8 mouse cellular contexts compared by ENCODE assay signal in the genomic region with DNA sequence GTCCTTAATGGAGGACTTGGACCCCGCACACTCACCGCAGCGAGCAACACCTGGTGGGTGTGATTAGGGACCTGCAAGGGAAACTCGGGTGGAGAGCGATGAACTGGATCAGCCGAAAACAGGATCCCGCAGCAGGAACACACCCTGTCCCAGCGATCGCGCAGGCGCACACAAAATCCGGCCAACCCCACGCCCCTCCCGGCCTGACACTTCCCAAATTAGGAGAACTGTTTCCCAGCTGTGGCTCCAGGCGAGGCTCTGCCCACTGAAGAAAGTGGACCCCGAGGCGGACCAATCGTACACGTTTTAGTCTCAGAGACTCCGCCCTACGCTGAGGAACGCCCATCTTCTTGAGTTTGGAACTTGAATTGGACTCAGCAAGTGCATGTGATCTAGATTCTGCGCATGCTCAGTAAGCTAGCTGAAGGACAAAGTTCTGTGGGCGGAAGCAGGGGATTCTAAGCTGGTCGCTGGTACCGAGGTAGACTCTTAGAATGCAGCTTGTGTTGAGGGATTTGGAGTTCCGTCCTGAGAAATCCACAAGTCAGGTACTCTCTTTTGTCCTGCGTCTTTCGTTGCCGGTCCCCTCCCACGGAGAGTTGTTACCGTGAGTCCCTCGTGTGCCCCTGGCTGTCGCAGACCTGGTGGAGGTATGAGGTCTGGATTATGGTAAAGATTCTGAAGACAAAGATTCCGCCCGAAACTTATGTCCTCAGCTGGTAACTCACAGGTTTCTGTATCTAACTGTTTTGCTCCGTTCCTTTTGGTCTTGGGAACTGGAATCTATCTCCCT. TPM values are rescaled to one million over a fixed set of nuclear protein-coding genes. Genes with fewer than 3 reads are reported as not detected.
A peak's percentile ranks its signal among the peaks of the same experiment; 100 is the strongest.
DNase-seq lines count a peak whose midpoint lies in the region; ATAC-seq and TF ChIP-seq lines count a peak whose summit lies in the region.

A gene (minus strand): TSS at position 251 of the 793 bp plus-strand sequence.

- peak within 1 kb of the TSS; percentile 84 for H3K9ac ChIP-seq in ES-E14 (ENCODE audit: insufficient read depth, low read depth, low read length, poor library complexity, severe bottlenecking)
- H3K9ac ChIP-seq in forebrain, embryonic 15.5 days (replicated peaks), result peak within 1 kb of the TSS; percentile 59

- WGBS in forebrain, embryonic 15.5 days, result under 1% methylated on average over 37 of the region's 37 CpGs
- WGBS in lung, adult 2 months, result under 1% methylated on average over 37 of the region's 37 CpGs

- no peaks in the 10 kb centered on the region for H3K9me3 ChIP-seq in ES-E14 (ENCODE audit: control insufficient read depth, insufficient read depth, low read depth, low read length)
- H3K9me3 ChIP-seq in forebrain, embryonic 15.5 days, result no peaks in the 10 kb centered on the region

- peak within 1 kb of the TSS; percentile 78 to 86 for H3K4me3 ChIP-seq in ES-E14 (ENCODE audit: insufficient read depth in 1 of 2, low read depth in 1 of 2, low read length in 2 of 2, poor library complexity in 1 of 2, severe bottlenecking in 1 of 2)
- H3K4me3 ChIP-seq in forebrain, embryonic 15.5 days, result peak within 1 kb of the TSS; percentile 49
- peak within 1 kb of the TSS; percentile 89 for H3K4me3 ChIP-seq in lung, adult 2 months (replicated peaks; ENCODE audit: extremely low read depth, low read depth, low read length)

- no peak within 1 kb of the TSS for H3K27ac ChIP-seq in ES-E14 (ENCODE audit: insufficient read depth, low read depth, low read length, poor library complexity, severe bottlenecking)
- 0 out of 2 replicates have a peak within 1 kb of the TSS, but pooled peaks have one; percentile 5 for H3K27ac ChIP-seq in forebrain, embryonic 15.5 days (replicated peaks)

- H3K36me3 ChIP-seq in ES-E14 (ENCODE audit: control insufficient read depth, insufficient read depth, low read length, poor library complexity, severe bottlenecking), result 0 out of 2 replicates have a peak, but pooled peaks cover 2% of the 10 kb centered on the region
- no peaks in the 10 kb centered on the region for H3K36me3 ChIP-seq in forebrain, embryonic 15.5 days

- peak within 1 kb of the TSS; percentile 69 for H3K4me2 ChIP-seq in forebrain, embryonic 15.5 days (replicated peaks)

- TF ChIP-seq POLR2A in lung, adult 2 months (IDR thresholded peaks at IDR 0.05; ENCODE audit: borderline replicate concordance, extremely low read depth, low read depth, low read length), result peak; percentile 97

- intact Hi-C loops in heart, postnatal 25 days (cut with DNase I), result no loop called here

- no peaks in the 10 kb centered on the region for H3K27me3 ChIP-seq in forebrain, embryonic 15.5 days

- ATAC-seq in forebrain, embryonic 15.5 days (replicated peaks), result peak; percentile 99
- ATAC-seq in neutrophil, adult 5-6 weeks (ENCODE audit: extremely low read depth, insufficient number of reproducible peaks, low FRiP score, poor library complexity, severe bottlenecking), result peak; percentile 96

- TF ChIP-seq CTCF in lung, adult 2 months (IDR thresholded peaks at IDR 0.05; ENCODE audit: insufficient read depth, low read length), result no peak

- H3K4me1 ChIP-seq in ES-E14 (ENCODE audit: control insufficient read depth in 2 of 2, insufficient read depth in 2 of 2, low read length in 2 of 2, poor library complexity in 1 of 2), result peaks cover 0 to 2% of the 10 kb centered on the region in 2 experiments; a peak in 2 of 4 replicates
- peaks cover 10% of the 10 kb centered on the region for H3K4me1 ChIP-seq in forebrain, embryonic 15.5 days
- H3K4me1 ChIP-seq in lung, adult 2 months (ENCODE audit: control insufficient read depth, insufficient read depth, low read length), result peaks cover 11% of the 10 kb centered on the region

- in situ Hi-C loops in ES-E14 (cut with MboI; ENCODE audit: low sequenced_read_pairs in 2 of 2, unreplicated experiment in 2 of 2), result no loop called here

- DNase-seq in ES-E14 (ENCODE audit: low read depth, low spot score), result peak; percentile 99
- peak; percentile 96 for DNase-seq in cerebellum, adult 11-12 months
- DNase-seq in heart, postnatal 25 days (ENCODE audit: low spot score), result peak; percentile 98
- DNase-seq in layer of hippocampus, adult 18-20 months (ENCODE audit: low spot score in 2 of 2), result peak; percentile 95 to 99
- DNase-seq in lung, adult 2 months, result peak; percentile 93
- DNase-seq in thymus, adult 18-20 months, result peak; percentile 89 to 96

TF ChIP-seq in ES-E14, 5 proteins besides CTCF, POLR2A, EP300 and RAD21:
- TF ChIP-seq HCFC1 (IDR thresholded peaks at IDR 0.05; ENCODE audit: borderline replicate concordance, insufficient read depth, low read length) (peak; percentile 87), ZC3H11A (IDR thresholded peaks at IDR 0.05; ENCODE audit: borderline replicate concordance, low read depth, low read length) (no peak)

RNA-seq across cellular contexts. Expression of the gene that starts here (rescaled TPM):
- total RNA-seq in ES-E14 (2012; rRNA removed), result 63.4 and 65.1 TPM in 2 replicates
- polyA plus RNA-seq in forebrain, embryonic 15.5 days (2015; fragmentation: Nextera tagmentation; extraction: Ambion mirVana), result 52.8 and 52.9 TPM in 2 replicates
- total RNA-seq in heart, postnatal 25 days (2021), result 10 to 100 TPM; 54.1 to 54.7 TPM
- 10 to 100 TPM; 29.1 to 33.6 TPM for total RNA-seq in layer of hippocampus, adult 18-20 months (2021)
- polyA plus RNA-seq in lung, adult 2 months (2012; rRNA removed), result 103 and 125 TPM in 2 replicates
- 69.5 and 84.2 TPM in 2 replicates for total RNA-seq in neutrophil, adult 5-6 weeks (2017)
